Mouse (Mus musculus): Measurements from ENCODE around the gene Depdc1b. TPM values are rescaled to one million over a fixed set of nuclear protein-coding genes. Genes with fewer than 3 reads are reported as not detected.

Depdc1b gene
- total RNA-seq, 1 experiment: 18.2 TPM

DNA sequence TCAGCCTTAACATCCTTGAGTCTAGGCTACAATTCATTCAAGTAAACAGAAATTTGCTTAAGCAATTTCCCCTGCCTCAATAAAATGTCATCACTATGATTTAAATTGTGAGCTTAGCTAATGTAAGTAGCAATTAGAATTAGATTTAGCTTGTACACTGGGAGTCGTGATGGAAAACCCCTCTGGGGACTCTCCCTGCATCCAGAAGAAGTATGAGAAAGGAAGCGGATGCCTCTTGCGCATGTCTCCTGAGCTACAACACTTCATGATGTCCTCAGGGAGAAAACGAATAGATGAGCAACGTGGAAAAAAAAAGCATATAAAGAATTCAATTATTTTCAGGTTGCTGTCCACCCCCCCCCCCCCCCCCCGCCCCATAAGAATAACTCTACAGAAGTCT, 112.7 kb downstream of the Depdc1b start:
- Histone ChIP-seq H3K9me3 (ENCODE audit: control insufficient read depth, insufficient read depth, low read depth, low read length) (no peaks in the 10 kb centered on the region), H3K4me1 (ENCODE audit: control insufficient read depth in 2 of 2, insufficient read depth in 2 of 2, low read length in 2 of 2, poor library complexity in 1 of 2) (no peaks in the 10 kb centered on the region), H3K36me3 (ENCODE audit: control insufficient read depth, insufficient read depth, low read length, poor library complexity, severe bottlenecking) (no peaks in the 10 kb centered on the region), H3K4me3 (ENCODE audit: insufficient read depth in 1 of 2, low read depth in 1 of 2, low read length in 2 of 2, poor library complexity in 1 of 2, severe bottlenecking in 1 of 2) (no peak overlapping the region), H3K9ac (ENCODE audit: insufficient read depth, low read depth, low read length, poor library complexity, severe bottlenecking) (no peak overlapping the region), H3K27ac (ENCODE audit: insufficient read depth, low read depth, low read length, poor library complexity, severe bottlenecking) (no peak overlapping the region)
- in situ Hi-C loops (cut with MboI; ENCODE audit: low sequenced_read_pairs in 2 of 2, unreplicated experiment in 2 of 2): no loop called here
- TF ChIP-seq ZC3H11A (IDR thresholded peaks at IDR 0.05; ENCODE audit: borderline replicate concordance, low read depth, low read length): no peak
- no peak for TF ChIP-seq MAFK (IDR thresholded peaks at IDR 0.05; ENCODE audit: insufficient read depth, low read depth, low read length)
- TF ChIP-seq ZNF384 (IDR thresholded peaks at IDR 0.05; ENCODE audit: low read depth, low read length): no peak
- no peak for TF ChIP-seq CHD2 (IDR thresholded peaks at IDR 0.05; ENCODE audit: low read depth, low read length)
- DNase-seq (ENCODE audit: low read depth, low spot score): no peak

DNA sequence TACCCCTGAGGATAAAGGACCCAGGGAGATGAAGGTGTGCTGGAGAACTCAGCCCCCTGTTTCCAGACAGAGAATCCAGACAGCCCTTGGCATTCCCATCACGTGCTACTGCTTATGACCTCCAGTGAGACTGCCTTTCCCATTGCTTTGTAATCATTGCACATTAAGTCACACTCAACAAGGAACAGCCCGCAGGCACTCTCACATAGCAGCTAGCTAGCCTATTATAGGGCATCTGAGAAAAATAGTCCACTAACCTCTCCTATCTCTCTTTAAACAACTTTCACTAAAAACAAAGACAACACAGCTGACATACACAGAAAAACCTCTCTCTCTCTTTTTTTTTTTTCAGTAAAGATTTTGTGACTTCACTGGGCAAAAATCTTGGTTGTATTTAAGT, 113.5 kb downstream of the Depdc1b start:
- TF ChIP-seq ZC3H11A (IDR thresholded peaks at IDR 0.05; ENCODE audit: borderline replicate concordance, low read depth, low read length) (no peak), ZNF384 (IDR thresholded peaks at IDR 0.05; ENCODE audit: low read depth, low read length) (no peak), MAFK (IDR thresholded peaks at IDR 0.05; ENCODE audit: insufficient read depth, low read depth, low read length) (no peak), HCFC1 (IDR thresholded peaks at IDR 0.05; ENCODE audit: borderline replicate concordance, insufficient read depth, low read length) (no peak), CHD2 (IDR thresholded peaks at IDR 0.05; ENCODE audit: low read depth, low read length) (no peak)
- in situ Hi-C loops (cut with MboI; ENCODE audit: low sequenced_read_pairs in 2 of 2, unreplicated experiment in 2 of 2): no loop called here
- no peak overlapping the region for H3K27ac ChIP-seq (ENCODE audit: insufficient read depth, low read depth, low read length, poor library complexity, severe bottlenecking)

DNA sequence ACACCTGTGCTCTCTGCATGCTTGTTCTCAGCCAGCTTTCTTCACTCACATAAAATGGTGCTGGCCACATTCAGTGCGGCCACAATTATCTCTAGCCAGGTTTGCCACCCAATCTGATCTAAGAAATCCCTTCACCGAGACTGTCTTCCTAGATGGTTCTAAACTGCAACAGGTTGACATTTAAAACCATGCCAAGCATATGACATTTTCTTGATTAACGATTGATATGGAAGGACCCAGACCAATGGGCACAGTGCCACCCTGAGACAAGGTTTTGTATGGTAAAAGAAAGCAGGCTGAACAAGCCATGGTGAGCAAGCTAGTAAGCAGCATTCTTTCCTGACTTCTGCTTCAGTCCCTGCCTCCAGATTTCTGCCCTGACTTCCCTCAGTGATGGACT, 115.6 kb downstream of the Depdc1b start:
- Histone ChIP-seq H3K36me3 (ENCODE audit: control insufficient read depth, insufficient read depth, low read length, poor library complexity, severe bottlenecking) (no peaks in the 10 kb centered on the region), H3K9ac (ENCODE audit: insufficient read depth, low read depth, low read length, poor library complexity, severe bottlenecking) (no peak overlapping the region), H3K27ac (ENCODE audit: insufficient read depth, low read depth, low read length, poor library complexity, severe bottlenecking) (no peak overlapping the region), H3K4me3 (ENCODE audit: insufficient read depth in 1 of 2, low read depth in 1 of 2, low read length in 2 of 2, poor library complexity in 1 of 2, severe bottlenecking in 1 of 2) (no peak overlapping the region), H3K9me3 (ENCODE audit: control insufficient read depth, insufficient read depth, low read depth, low read length) (no peaks in the 10 kb centered on the region), H3K4me1 (ENCODE audit: control insufficient read depth in 2 of 2, insufficient read depth in 2 of 2, low read length in 2 of 2, poor library complexity in 1 of 2) (no peaks in the 10 kb centered on the region)
- no peak for TF ChIP-seq ZC3H11A (IDR thresholded peaks at IDR 0.05; ENCODE audit: borderline replicate concordance, low read depth, low read length)
- TF ChIP-seq HCFC1 (IDR thresholded peaks at IDR 0.05; ENCODE audit: borderline replicate concordance, insufficient read depth, low read length): no peak
- TF ChIP-seq CHD2 (IDR thresholded peaks at IDR 0.05; ENCODE audit: low read depth, low read length): no peak
- TF ChIP-seq ZNF384 (IDR thresholded peaks at IDR 0.05; ENCODE audit: low read depth, low read length): no peak
- TF ChIP-seq MAFK (IDR thresholded peaks at IDR 0.05; ENCODE audit: insufficient read depth, low read depth, low read length): no peak
- DNase-seq (ENCODE audit: low read depth, low spot score): no peak
- in situ Hi-C loops (cut with MboI; ENCODE audit: low sequenced_read_pairs in 2 of 2, unreplicated experiment in 2 of 2): no loop called here

More for the DNA sequence above, 113.5 kb downstream of the Depdc1b start:
- H3K4me1 ChIP-seq (ENCODE audit: control insufficient read depth in 2 of 2, insufficient read depth in 2 of 2, low read length in 2 of 2, poor library complexity in 1 of 2): no peaks in the 10 kb centered on the region
- DNase-seq (ENCODE audit: low read depth, low spot score): no peak
- no peaks in the 10 kb centered on the region for H3K9me3 ChIP-seq (ENCODE audit: control insufficient read depth, insufficient read depth, low read depth, low read length)
- H3K4me3 ChIP-seq (ENCODE audit: insufficient read depth in 1 of 2, low read depth in 1 of 2, low read length in 2 of 2, poor library complexity in 1 of 2, severe bottlenecking in 1 of 2): no peak overlapping the region
- no peaks in the 10 kb centered on the region for H3K36me3 ChIP-seq (ENCODE audit: control insufficient read depth, insufficient read depth, low read length, poor library complexity, severe bottlenecking)
- no peak overlapping the region for H3K9ac ChIP-seq (ENCODE audit: insufficient read depth, low read depth, low read length, poor library complexity, severe bottlenecking)

DNA sequence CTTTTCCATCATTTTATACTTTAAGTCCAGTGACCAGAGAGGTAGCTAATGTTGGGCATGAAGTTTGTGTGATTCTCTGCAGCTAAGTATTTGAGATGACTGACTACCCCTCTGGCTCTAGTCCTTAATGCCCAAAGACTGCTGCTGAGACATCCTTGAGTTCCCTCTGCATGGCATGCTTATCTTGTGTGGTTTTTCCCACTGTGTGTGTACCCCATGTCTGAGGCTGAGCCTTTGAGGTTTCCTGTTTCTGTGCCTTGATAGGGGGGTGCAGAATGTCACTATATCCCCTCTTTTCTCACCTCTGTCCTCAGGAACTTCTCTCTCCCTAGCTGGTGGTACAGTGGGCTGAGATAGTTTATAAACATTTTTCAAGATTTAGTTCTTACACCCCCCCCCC, 119.6 kb downstream of the Depdc1b start:
- H3K36me3 ChIP-seq (ENCODE audit: control insufficient read depth, insufficient read depth, low read length, poor library complexity, severe bottlenecking): no peaks in the 10 kb centered on the region
- H3K27ac ChIP-seq (ENCODE audit: insufficient read depth, low read depth, low read length, poor library complexity, severe bottlenecking): no peak overlapping the region
- H3K4me1 ChIP-seq (ENCODE audit: control insufficient read depth in 2 of 2, insufficient read depth in 2 of 2, low read length in 2 of 2, poor library complexity in 1 of 2): no peaks in the 10 kb centered on the region
- H3K9ac ChIP-seq (ENCODE audit: insufficient read depth, low read depth, low read length, poor library complexity, severe bottlenecking): no peak overlapping the region
- in situ Hi-C loops (cut with MboI; ENCODE audit: low sequenced_read_pairs in 2 of 2, unreplicated experiment in 2 of 2): no loop called here
- no peak for TF ChIP-seq ZC3H11A (IDR thresholded peaks at IDR 0.05; ENCODE audit: borderline replicate concordance, low read depth, low read length)
- no peak for TF ChIP-seq CHD2 (IDR thresholded peaks at IDR 0.05; ENCODE audit: low read depth, low read length)
- TF ChIP-seq ZNF384 (IDR thresholded peaks at IDR 0.05; ENCODE audit: low read depth, low read length): no peak
- TF ChIP-seq MAFK (IDR thresholded peaks at IDR 0.05; ENCODE audit: insufficient read depth, low read depth, low read length): no peak
- TF ChIP-seq HCFC1 (IDR thresholded peaks at IDR 0.05; ENCODE audit: borderline replicate concordance, insufficient read depth, low read length): no peak
- no peak for DNase-seq (ENCODE audit: low read depth, low spot score)
- H3K4me3 ChIP-seq (ENCODE audit: insufficient read depth in 1 of 2, low read depth in 1 of 2, low read length in 2 of 2, poor library complexity in 1 of 2, severe bottlenecking in 1 of 2): no peak overlapping the region
- peaks cover 10% of the 10 kb centered on the region for H3K9me3 ChIP-seq (ENCODE audit: control insufficient read depth, insufficient read depth, low read depth, low read length)

DNA sequence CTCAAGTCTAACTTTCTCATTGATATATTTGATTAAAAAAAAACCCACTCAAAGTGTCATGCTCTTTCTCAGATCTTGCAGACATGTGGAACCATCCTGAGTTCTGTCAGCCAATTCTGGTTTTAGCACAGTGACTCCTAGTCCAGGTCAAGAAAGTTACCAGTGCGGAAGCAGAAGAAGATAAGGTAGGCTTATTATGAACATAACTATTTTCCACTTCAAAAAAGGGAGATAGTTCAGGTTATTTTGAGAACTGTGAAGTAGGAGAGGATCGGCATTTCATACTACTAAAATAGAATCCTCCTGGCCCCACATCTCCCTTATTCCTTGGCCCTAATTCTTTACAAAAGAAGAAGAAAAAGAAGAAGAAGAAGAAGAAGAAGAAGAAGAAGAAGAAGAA, 121.3 kb downstream of the Depdc1b start:
- Histone ChIP-seq H3K4me1 (ENCODE audit: control insufficient read depth in 2 of 2, insufficient read depth in 2 of 2, low read length in 2 of 2, poor library complexity in 1 of 2) (no peaks in the 10 kb centered on the region), H3K4me3 (ENCODE audit: insufficient read depth in 1 of 2, low read depth in 1 of 2, low read length in 2 of 2, poor library complexity in 1 of 2, severe bottlenecking in 1 of 2) (no peak overlapping the region), H3K36me3 (ENCODE audit: control insufficient read depth, insufficient read depth, low read length, poor library complexity, severe bottlenecking) (no peaks in the 10 kb centered on the region), H3K9me3 (ENCODE audit: control insufficient read depth, insufficient read depth, low read depth, low read length) (peaks cover 10% of the 10 kb centered on the region), H3K27ac (ENCODE audit: insufficient read depth, low read depth, low read length, poor library complexity, severe bottlenecking) (no peak overlapping the region), H3K9ac (ENCODE audit: insufficient read depth, low read depth, low read length, poor library complexity, severe bottlenecking) (no peak overlapping the region)
- TF ChIP-seq CHD2 (IDR thresholded peaks at IDR 0.05; ENCODE audit: low read depth, low read length) (no peak), HCFC1 (IDR thresholded peaks at IDR 0.05; ENCODE audit: borderline replicate concordance, insufficient read depth, low read length) (no peak), MAFK (IDR thresholded peaks at IDR 0.05; ENCODE audit: insufficient read depth, low read depth, low read length) (no peak), ZNF384 (IDR thresholded peaks at IDR 0.05; ENCODE audit: low read depth, low read length) (no peak), ZC3H11A (IDR thresholded peaks at IDR 0.05; ENCODE audit: borderline replicate concordance, low read depth, low read length) (no peak)
- in situ Hi-C loops (cut with MboI; ENCODE audit: low sequenced_read_pairs in 2 of 2, unreplicated experiment in 2 of 2): no loop called here
- DNase-seq (ENCODE audit: low read depth, low spot score): no peak

Data from ES-E14 (cell line).